25 mouse cellular contexts compared by ENCODE assay signal in genomic region chr5:148353429-148353828, GRCm38 (mm10). TPM values are rescaled to one million over a fixed set of nuclear protein-coding genes. Genes with fewer than 3 reads are reported as not detected.
DNase-seq lines count a peak whose midpoint lies in the region; ATAC-seq and TF ChIP-seq lines count a peak whose summit lies in the region.
"Had no signal": no experiment of that assay in that cellular context is flagged by ENCODE, and none has a peak within 500 bp of the region (broad histone marks: within the 10 kb centered on the region; RNA-seq: fewer than 3 reads in every experiment).

No protein-coding gene starts in this region.

- no peaks in the 10 kb centered on the region for H3K27me3 ChIP-seq in heart, embryonic 12.5 days (replicated peaks)
- H3K27me3 ChIP-seq in heart, adult 2 months (ENCODE audit: control insufficient read depth, insufficient read depth, low read length), result no peaks in the 10 kb centered on the region
- no peaks in the 10 kb centered on the region for H3K27me3 ChIP-seq in heart, embryonic 16.5 days (ENCODE audit: control insufficient read depth, insufficient read depth, low read length)
- H3K27me3 ChIP-seq in kidney, embryonic 16.5 days (ENCODE audit: insufficient read depth, low read length), result no peaks in the 10 kb centered on the region
- H3K27me3 ChIP-seq in kidney, adult 2 months (replicated peaks; ENCODE audit: control insufficient read depth, insufficient read depth, low read length), result no peaks in the 10 kb centered on the region
- H3K27me3 ChIP-seq: embryonic facial prominence, embryonic 13.5 days; forebrain, embryonic 12.5 days; forebrain, embryonic 15.5 days; hindbrain, embryonic 12.5 days; hindbrain, embryonic 15.5 days had no signal

- peak overlapping the region; percentile 75; the same call in 1 of the 2 replicates for H3K27ac ChIP-seq in heart, embryonic 12.5 days (ENCODE audit: poor library complexity, severe bottlenecking)
- no peak overlapping the region; the same call in 1 of the 2 replicates for H3K27ac ChIP-seq in heart, adult 2 months
- H3K27ac ChIP-seq in heart, embryonic 16.5 days (ENCODE audit: low read length), result 0 out of 2 replicates have a peak overlapping the region, but pooled peaks have one; percentile 85
- H3K27ac ChIP-seq in kidney, embryonic 16.5 days (ENCODE audit: low read length), result peak overlapping the region; percentile 0; the same call in 1 of the 2 replicates
- no peak overlapping the region for H3K27ac ChIP-seq in kidney, adult 2 months (ENCODE audit: insufficient read depth, low read depth, low read length)
- peak overlapping the region; percentile 12; the same call in 1 of the 2 replicates for H3K27ac ChIP-seq in brown adipose tissue, adult 24 weeks (replicated peaks; ENCODE audit: low read depth, low read length)
- H3K27ac ChIP-seq: embryonic facial prominence, embryonic 10.5 days; embryonic facial prominence, embryonic 13.5 days; forebrain, embryonic 12.5 days; forebrain, embryonic 15.5 days; hindbrain, embryonic 12.5 days; hindbrain, embryonic 15.5 days had no signal

- no peak overlapping the region; the same call in 1 of the 2 replicates for H3K4me2 ChIP-seq in heart, embryonic 12.5 days
- H3K4me2 ChIP-seq in heart, embryonic 16.5 days (ENCODE audit: low read depth, low read length), result no peak overlapping the region
- H3K4me2 ChIP-seq in kidney, embryonic 16.5 days (replicated peaks; ENCODE audit: low read depth, low read length), result no peak overlapping the region
- H3K4me2 ChIP-seq: embryonic facial prominence, embryonic 13.5 days; forebrain, embryonic 12.5 days; forebrain, embryonic 15.5 days; hindbrain, embryonic 12.5 days; hindbrain, embryonic 15.5 days had no signal

- no peaks in the 10 kb centered on the region for H3K79me2 ChIP-seq in heart, adult 2 months (replicated peaks; ENCODE audit: control insufficient read depth, insufficient read depth, low read length)

- H3K36me3 ChIP-seq in heart, embryonic 12.5 days, result peaks cover 24% of the 10 kb centered on the region
- H3K36me3 ChIP-seq in heart, adult 2 months (ENCODE audit: control insufficient read depth, insufficient read depth, low read length), result no peaks in the 10 kb centered on the region
- peaks cover 6% of the 10 kb centered on the region for H3K36me3 ChIP-seq in heart, embryonic 16.5 days (ENCODE audit: control insufficient read depth, insufficient read depth)
- peaks cover 6% of the 10 kb centered on the region; the same call in 1 of the 2 replicates for H3K36me3 ChIP-seq in kidney, embryonic 16.5 days (ENCODE audit: insufficient read depth, low read length)
- H3K36me3 ChIP-seq in kidney, adult 2 months (ENCODE audit: control insufficient read depth, insufficient read depth, low read length), result no peaks in the 10 kb centered on the region
- H3K36me3 ChIP-seq: embryonic facial prominence, embryonic 13.5 days; forebrain, embryonic 12.5 days; forebrain, embryonic 15.5 days; hindbrain, embryonic 12.5 days; hindbrain, embryonic 15.5 days had no signal

- WGBS in heart, embryonic 12.5 days, result 60% methylated on average over 16 of the region's 16 CpGs
- 48% methylated on average over 16 of the region's 16 CpGs for WGBS in heart, adult 2 months
- WGBS in heart, embryonic 16.5 days, result 64% methylated on average over 16 of the region's 16 CpGs
- 59% methylated on average over 16 of the region's 16 CpGs for WGBS in kidney, embryonic 16.5 days
- 58% methylated on average over 16 of the region's 16 CpGs for WGBS in kidney, adult 2 months

- peaks cover 39% of the 10 kb centered on the region for H3K4me1 ChIP-seq in heart, embryonic 12.5 days (replicated peaks)
- peaks cover 8% of the 10 kb centered on the region; the same call in 1 of the 2 replicates for H3K4me1 ChIP-seq in heart, adult 2 months (ENCODE audit: control insufficient read depth, insufficient read depth, low read length)
- peaks cover 28% of the 10 kb centered on the region for H3K4me1 ChIP-seq in heart, embryonic 16.5 days (ENCODE audit: control insufficient read depth, insufficient read depth, low read length)
- peaks cover 17% of the 10 kb centered on the region for H3K4me1 ChIP-seq in kidney, embryonic 16.5 days (ENCODE audit: insufficient read depth, low read length)
- H3K4me1 ChIP-seq in kidney, adult 2 months (ENCODE audit: control insufficient read depth, insufficient read depth, low read length), result no peaks in the 10 kb centered on the region
- peaks cover 6% of the 10 kb centered on the region; the same call in 1 of the 2 replicates for H3K4me1 ChIP-seq in brown adipose tissue, adult 24 weeks (ENCODE audit: control insufficient read depth, insufficient read depth, insufficient read length, low read length)
- H3K4me1 ChIP-seq: forebrain, embryonic 12.5 days had no signal

- no peak for TF ChIP-seq CTCF in heart, adult 2 months (IDR thresholded peaks at IDR 0.05)
- no peak for TF ChIP-seq CTCF in kidney, adult 2 months (conservative IDR thresholded peaks at IDR 0.05; ENCODE audit: insufficient read depth, insufficient read length, low read depth, low read length)

- H3K9ac ChIP-seq in heart, embryonic 12.5 days, result no peak overlapping the region; the same call in 1 of the 2 replicates
- H3K9ac ChIP-seq in heart, adult 2 months (ENCODE audit: low read depth, low read length), result no peak overlapping the region; the same call in 1 of the 2 replicates
- no peak overlapping the region for H3K9ac ChIP-seq in heart, embryonic 16.5 days (ENCODE audit: low read length)
- H3K9ac ChIP-seq in kidney, embryonic 16.5 days (replicated peaks; ENCODE audit: low read length), result no peak overlapping the region
- H3K9ac ChIP-seq: embryonic facial prominence, embryonic 13.5 days; forebrain, embryonic 12.5 days; forebrain, embryonic 15.5 days; hindbrain, embryonic 12.5 days; hindbrain, embryonic 15.5 days had no signal

- no peak for TF ChIP-seq POLR2A in heart, adult 2 months (IDR thresholded peaks at IDR 0.05; ENCODE audit: insufficient read depth, low read depth, low read length)
- TF ChIP-seq POLR2A in kidney, adult 2 months (IDR thresholded peaks at IDR 0.05; ENCODE audit: low read depth, low read length), result no peak

- no peak for DNase-seq in heart, adult 2 months
- no peak for DNase-seq in heart, adult 18-20 months
- DNase-seq in kidney, adult 2 months, result no peak
- DNase-seq in lung, adult 18-20 months, result no peak
- DNase-seq: adrenal gland, adult 2 months; adrenal gland, postnatal 14 days; cerebellum, adult 11-12 months; cerebellum, adult 8-10 months; cerebellum, postnatal 10 days; cerebellum, postnatal 36 days; embryo, embryonic 11 days; gastrocnemius, postnatal 25 days had no signal

- no peaks in the 10 kb centered on the region for H3K9me3 ChIP-seq in heart, embryonic 12.5 days (replicated peaks)
- no peaks in the 10 kb centered on the region for H3K9me3 ChIP-seq in heart, embryonic 16.5 days (replicated peaks; ENCODE audit: control insufficient read depth, low read length)
- H3K9me3 ChIP-seq in kidney, embryonic 16.5 days (ENCODE audit: low read length), result no peaks in the 10 kb centered on the region
- H3K9me3 ChIP-seq: embryonic facial prominence, embryonic 10.5 days; embryonic facial prominence, embryonic 13.5 days; forebrain, embryonic 12.5 days; forebrain, embryonic 15.5 days; hindbrain, embryonic 12.5 days; hindbrain, embryonic 15.5 days had no signal

- no peak overlapping the region for H3K4me3 ChIP-seq in heart, embryonic 12.5 days
- no peak overlapping the region for H3K4me3 ChIP-seq in heart, adult 2 months
- no peak overlapping the region for H3K4me3 ChIP-seq in heart, embryonic 16.5 days (ENCODE audit: low read length)
- no peak overlapping the region for H3K4me3 ChIP-seq in kidney, embryonic 16.5 days (ENCODE audit: low read length)
- H3K4me3 ChIP-seq in kidney, adult 2 months (ENCODE audit: insufficient read depth, low read depth, low read length), result no peak overlapping the region; the same call in 1 of the 2 replicates
- 0 out of 2 replicates have a peak overlapping the region, but pooled peaks have one; percentile 10 for H3K4me3 ChIP-seq in brown adipose tissue, adult 24 weeks (ENCODE audit: insufficient read depth, low read depth, low read length)
- H3K4me3 ChIP-seq: embryonic facial prominence, embryonic 10.5 days; embryonic facial prominence, embryonic 13.5 days; erythroblast, embryonic 14.5 days; forebrain, embryonic 12.5 days; forebrain, embryonic 15.5 days; hindbrain, embryonic 12.5 days; hindbrain, embryonic 15.5 days had no signal

- intact Hi-C loops in heart, adult 2 months (cut with DNase I), result no loop called here

- no peak for ATAC-seq in heart, embryonic 12.5 days (ENCODE audit: insufficient number of reproducible peaks, low FRiP score)
- no peak for ATAC-seq in heart, embryonic 16.5 days (replicated peaks; ENCODE audit: extremely low read depth, insufficient read depth, low FRiP score)
- no peak for ATAC-seq in kidney, embryonic 16.5 days (ENCODE audit: low FRiP score, low TSS enrichment)
- ATAC-seq: CD4-positive, CD25-positive, alpha-beta regulatory T cell, adult 4 months; forebrain, embryonic 15.5 days; intestine, postnatal 0 days had no signal

- TF ChIP-seq EP300 in heart, adult 2 months (IDR thresholded peaks at IDR 0.05; ENCODE audit: insufficient read depth, low read depth, low read length), result no peak

RNA-seq across cellular contexts. Expression of gene Slc7a1, which starts 46.3 kb away (rescaled TPM):
- polyA plus RNA-seq in heart, embryonic 12.5 days (2016; fragmentation: Nextera tagmentation; extraction: Ambion mirVana), result 24.0 and 24.2 TPM in 2 replicates
- total RNA-seq in heart, adult 2 months (2021), result 10 to 100 TPM; 14.0 to 14.4 TPM
- 10.9 and 18.9 TPM in 2 replicates for polyA plus RNA-seq in heart, adult 2 months (2012; rRNA removed)
- polyA plus RNA-seq in heart, embryonic 16.5 days (2015; fragmentation: Nextera tagmentation; extraction: Ambion mirVana), result 15.1 and 15.7 TPM in 2 replicates
- 10 to 100 TPM; 11.8 to 13.5 TPM for total RNA-seq in heart, adult 18-20 months (2021)
- 16.7 and 19.0 TPM in 2 replicates for polyA plus RNA-seq in kidney, embryonic 16.5 days (2015; fragmentation: Nextera tagmentation; extraction: Ambion mirVana)
- polyA plus RNA-seq in kidney, adult 2 months (2012; rRNA removed), result 4.0 TPM in 2 replicates
- 0.83 and 0.95 TPM in 2 replicates for polyA plus RNA-seq in brown adipose tissue, adult 24 weeks (2012; ENCODE audit: insufficient read depth, insufficient read length, missing spikeins)

Comparison
In these comparisons a context has a peak if more than half of its experiments do, and no peak if none do; other contexts are left out.
1. H3K27ac ChIP-seq: peak in heart, embryonic 12.5 days (single experiment), heart, embryonic 16.5 days (single experiment), kidney, embryonic 16.5 days (single experiment) and brown adipose tissue, adult 24 weeks (single experiment); none in heart, adult 2 months (single experiment) and kidney, adult 2 months (single experiment).